Mouse (Mus musculus) limb, embryonic 14.5 days (tissue): ENCODE results near the gene Mnd1. TPM values are rescaled to one million over a fixed set of nuclear protein-coding genes. Genes with fewer than 3 reads are reported as not detected.

Source experiments
- ATAC-seq: fragments of 200-750 bp; cut with Nextera tagmentation; 2 replicates; pipeline ENCODE4 v1.8.0; 2017; ENCODE audit warnings: low read depth, moderate number of reproducible peaks, moderate TSS enrichment; ENCODE audit not compliant: low FRiP score
- DNase-seq: peaks from one replicate; pipeline ENCODE4 v3.0.0-alpha.2; 2015; ENCODE audit warnings: low spot score
- H3K27ac ChIP-seq: fragments of 300-500 bp; sonication (generic); replicated peaks from 2 replicates; pipeline ENCODE4 v1.5.1; 2014; ENCODE audit warnings: low read depth, mild to moderate bottlenecking, low read length, moderate library complexity, mixed read lengths
- H3K27me3 ChIP-seq: fragments of 300-500 bp; sonication (generic); 2 replicates; pipeline ENCODE4 v1.6.1; 2014; ENCODE audit warnings: low read length, mixed read lengths; ENCODE audit not compliant: control insufficient read depth, insufficient read depth
- H3K36me3 ChIP-seq: fragments of 300-500 bp; sonication (generic); 2 replicates; pipeline ENCODE4 v1.6.1; 2014; ENCODE audit warnings: mild to moderate bottlenecking, low read length, moderate library complexity, mixed read lengths; ENCODE audit not compliant: control insufficient read depth, insufficient read depth
- H3K4me1 ChIP-seq: fragments of 300-500 bp; sonication (generic); 2 replicates; pipeline ENCODE4 v1.6.1; 2014; ENCODE audit warnings: antibody characterized with exemption, low read length, mixed read lengths; ENCODE audit not compliant: control insufficient read depth, insufficient read depth
- H3K4me2 ChIP-seq: fragments of 300-500 bp; sonication (generic); replicated peaks from 2 replicates; pipeline ENCODE4 v1.6.1; 2014; ENCODE audit warnings: low read depth, mild to moderate bottlenecking, low read length, moderate library complexity; ENCODE audit not compliant: severe bottlenecking
- H3K4me3 ChIP-seq: fragments of 300-500 bp; sonication (generic); replicated peaks from 2 replicates; pipeline ENCODE4 v1.5.1; 2014; ENCODE audit warnings: low read length
- H3K9ac ChIP-seq: fragments of 300-500 bp; sonication (generic); 2 replicates; pipeline ENCODE4 v1.6.1; 2014; ENCODE audit warnings: mild to moderate bottlenecking, low read depth, low read length, moderate library complexity; ENCODE audit not compliant: severe bottlenecking
- H3K9me3 ChIP-seq: fragments of 300-500 bp; sonication (generic); 2 replicates; pipeline ENCODE4 v1.6.1; 2016; ENCODE audit warnings: low read length; ENCODE audit not compliant: control insufficient read depth
- POLR2A ChIP-seq: fragments of 200-500 bp; IDR thresholded peaks from 2 replicates; pipeline ENCODE4 v1.8.0; 2012; ENCODE audit warnings: inconsistent platforms, mild to moderate bottlenecking, moderate library complexity, borderline replicate concordance; ENCODE audit not compliant: insufficient read depth, insufficient read length; ENCODE audit errors: extremely low read depth
- WGBS: fragments of 180-500 bp; shearing (Covaris S2); extraction: QIAGEN DNeasy Blood & Tissue Kit; methylation state at CpG from one replicate; pipeline ENCODE4 v1.1.7; 2014; 5-methylcytosine and 5-hydroxymethylcytosine counted together
- polyA plus RNA-seq, 2 experiments: library from polyadenylated mRNA; depleted of rRNA in 1 of 2; stranded (reverse) in 1 of 2; unstranded in 1 of 2; fragments of >200 nt; fragmentation: Nextera tagmentation in 1 of 2; extraction: Ambion mirVana in 1 of 2; gene quantifications; 2 replicates each; pipeline versions ENCODE4 v1.2.1 to v1.2.3; 2012 to 2014

Gene Mnd1
- polyA plus RNA-seq (2012; rRNA removed) = 4.4 and 9.8 TPM in 2 replicates
- polyA plus RNA-seq (2014; fragmentation: Nextera tagmentation; extraction: Ambion mirVana) = 13.3 and 14.3 TPM in 2 replicates

GRCm38 (mm10) chr3:84155558-84156006 is at the start of gene Mnd1:
Gene Mnd1, minus strand, starts transcription at chr3:84155786.
- Histone ChIP-seq H3K9me3 (no peaks in the 10 kb centered on the region), H3K36me3 (no peaks in the 10 kb centered on the region), H3K4me3 (peak within 1 kb of the TSS; percentile 53), H3K9ac (peak within 1 kb of the TSS; percentile 63), H3K4me1 (peaks cover 5% of the 10 kb centered on the region; the same call in 1 of the 2 replicates), H3K4me2 (peak within 1 kb of the TSS; percentile 95), H3K27me3 (no peaks in the 10 kb centered on the region), H3K27ac (peak within 1 kb of the TSS; percentile 52)
- peak; percentile 98 for ATAC-seq
- DNase-seq = peak; percentile 96
- TF ChIP-seq POLR2A = 0 out of 2 replicates have a peak, but pooled peaks have one; percentile 40
- WGBS = 1% methylated on average over 27 of the region's 29 CpGs

DNA sequence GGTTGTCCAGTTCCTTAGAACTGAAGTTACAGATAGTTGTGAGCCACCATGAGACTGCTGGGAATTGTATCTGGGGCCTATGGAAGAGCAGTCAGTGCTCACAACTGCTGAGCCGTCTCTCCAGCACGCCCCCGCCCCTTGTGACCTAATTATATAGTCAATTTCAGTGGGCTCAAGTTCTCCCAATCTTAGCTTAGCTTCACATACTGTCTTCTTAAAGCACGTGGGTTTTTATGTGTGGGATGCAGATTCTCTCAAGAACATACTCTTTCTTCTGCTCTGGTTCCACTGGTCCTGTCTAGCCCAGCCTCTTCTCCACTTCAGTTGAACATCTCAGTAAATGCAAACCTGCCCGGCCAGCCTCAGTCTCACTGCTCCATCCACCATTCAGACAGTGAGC is 49.1 kb upstream of the Mnd1 start:
- H3K4me2 ChIP-seq = no peak overlapping the region
- H3K9me3 ChIP-seq = no peaks in the 10 kb centered on the region
- H3K27me3 ChIP-seq = no peaks in the 10 kb centered on the region
- ATAC-seq = no peak
- H3K9ac ChIP-seq = no peak overlapping the region
- H3K4me1 ChIP-seq = no peaks in the 10 kb centered on the region
- no peak for TF ChIP-seq POLR2A
- WGBS = 76% methylated on average over 5 of the region's 5 CpGs
- no peaks in the 10 kb centered on the region for H3K36me3 ChIP-seq
- DNase-seq = no peak
- no peak overlapping the region for H3K4me3 ChIP-seq
- no peak overlapping the region for H3K27ac ChIP-seq

DNA sequence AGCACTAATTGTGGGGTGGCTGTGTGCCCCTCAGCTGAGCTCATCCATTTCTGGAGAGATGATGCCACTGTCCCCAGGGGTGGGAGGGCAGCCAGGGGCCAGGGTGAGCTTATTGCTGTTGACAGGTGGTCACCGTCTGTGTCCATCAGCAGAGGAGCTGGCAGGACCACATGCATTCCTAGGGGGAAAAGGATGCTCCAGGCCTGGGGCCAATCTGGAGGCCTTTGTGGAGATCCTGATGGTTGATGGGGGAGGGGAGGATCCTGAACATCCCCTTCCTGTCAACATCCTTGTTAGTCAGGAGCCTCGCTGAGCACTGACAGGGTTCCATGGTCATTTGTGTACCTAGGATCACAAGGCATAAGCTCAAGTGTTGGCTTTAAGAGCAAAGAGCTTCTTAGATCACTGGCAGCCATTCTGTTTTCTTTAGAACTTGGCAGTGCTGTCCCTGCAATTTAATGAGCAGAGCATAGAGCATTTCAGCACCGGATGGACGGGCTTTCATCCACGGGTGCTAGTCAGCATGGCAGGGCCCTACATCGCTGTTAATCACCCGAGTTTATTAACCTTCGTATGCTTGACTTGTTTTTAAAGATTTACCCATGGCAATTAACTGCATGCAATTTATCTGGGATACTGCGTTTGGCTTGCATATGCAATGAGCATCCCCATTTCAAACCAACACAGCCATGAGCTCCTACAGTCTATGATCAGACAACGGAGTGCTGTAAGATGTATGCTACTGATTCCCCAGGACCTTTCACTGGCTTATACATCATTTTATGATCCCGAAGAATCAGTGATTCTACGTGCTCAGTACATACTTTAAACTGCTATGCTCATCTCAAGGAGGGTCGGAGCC is 45.2 kb upstream of the Mnd1 start:
- Histone ChIP-seq H3K27ac (no peak overlapping the region), H3K4me3 (no peak overlapping the region), H3K36me3 (no peaks in the 10 kb centered on the region), H3K9me3 (no peaks in the 10 kb centered on the region), H3K4me1 (no peaks in the 10 kb centered on the region), H3K9ac (no peak overlapping the region), H3K27me3 (no peaks in the 10 kb centered on the region), H3K4me2 (no peak overlapping the region)
- no peak for DNase-seq
- ATAC-seq = no peak
- no peak for TF ChIP-seq POLR2A
- 62% methylated on average over 13 of the region's 13 CpGs for WGBS

DNA sequence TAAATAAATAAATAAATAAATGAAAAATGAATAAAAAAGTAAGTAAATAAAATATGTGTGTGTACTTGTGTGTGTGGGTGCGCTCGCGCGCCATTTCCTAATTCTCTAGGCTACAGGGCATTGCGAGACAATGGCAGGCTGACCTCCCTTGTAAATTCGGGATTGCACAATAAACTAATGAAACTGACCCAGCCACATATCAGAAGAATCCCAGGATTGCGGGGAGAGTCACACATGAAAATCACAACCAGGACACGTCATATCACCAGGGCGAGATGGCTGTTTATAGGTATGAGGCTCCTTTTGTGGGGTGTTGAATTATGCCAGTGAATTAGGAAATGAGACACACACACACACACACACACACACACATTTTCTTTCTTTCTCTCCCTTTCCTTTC is 43.9 kb upstream of the Mnd1 start:
- ATAC-seq (no peak), DNase-seq (no peak)
- Histone ChIP-seq H3K4me2 (no peak overlapping the region), H3K4me1 (no peaks in the 10 kb centered on the region), H3K9me3 (no peaks in the 10 kb centered on the region), H3K27ac (no peak overlapping the region), H3K4me3 (no peak overlapping the region), H3K36me3 (no peaks in the 10 kb centered on the region), H3K9ac (no peak overlapping the region), H3K27me3 (no peaks in the 10 kb centered on the region)
- no peak for TF ChIP-seq POLR2A
- WGBS = 88% methylated on average over 9 of the region's 9 CpGs

DNA sequence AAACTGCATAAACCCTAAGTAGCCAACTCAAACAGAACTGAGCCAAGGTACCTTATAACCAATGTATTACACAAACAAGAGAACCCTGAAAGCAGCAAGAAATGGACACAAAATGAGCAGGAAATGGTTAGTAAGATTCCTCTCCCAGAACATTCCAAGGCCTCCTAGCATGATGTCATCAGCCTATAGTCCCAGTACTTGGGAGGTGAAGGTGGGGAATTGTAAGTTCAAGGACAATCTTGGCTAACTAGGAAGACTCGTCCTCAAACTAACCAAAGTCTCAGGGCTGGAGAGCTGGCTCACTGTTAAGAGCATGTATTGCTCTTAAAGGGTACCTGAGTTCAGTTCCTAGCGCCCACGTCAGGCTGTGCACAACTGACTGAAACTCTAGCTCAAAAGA is 42.6 kb upstream of the Mnd1 start:
- DNase-seq (no peak), ATAC-seq (no peak)
- 88% methylated on average over 3 of the region's 3 CpGs for WGBS
- H3K4me1 ChIP-seq = no peaks in the 10 kb centered on the region
- no peak overlapping the region for H3K4me3 ChIP-seq
- no peak overlapping the region for H3K9ac ChIP-seq
- no peak overlapping the region for H3K4me2 ChIP-seq
- H3K27me3 ChIP-seq = no peaks in the 10 kb centered on the region
- TF ChIP-seq POLR2A = no peak
- H3K27ac ChIP-seq = no peak overlapping the region
- no peaks in the 10 kb centered on the region for H3K9me3 ChIP-seq
- H3K36me3 ChIP-seq = no peaks in the 10 kb centered on the region
